Mouse (Mus musculus) intestine, embryonic 16.5 days (tissue): ENCODE measurements around the gene Cdk8. TPM values are rescaled to one million over a fixed set of nuclear protein-coding genes. Genes with fewer than 3 reads are reported as not detected.
A peak's percentile ranks its signal among the peaks of the same experiment; 100 is the strongest.

Experiments used
- ATAC-seq: fragments of 200-750 bp; cut with Nextera tagmentation; 2 replicates; pipeline ENCODE4 v1.8.0; 2017; ENCODE audit warnings: moderate TSS enrichment, moderate library complexity
- H3K27ac ChIP-seq: fragments of 300-500 bp; sonication (generic); 2 replicates; pipeline ENCODE4 v1.5.1; 2014; ENCODE audit warnings: mild to moderate bottlenecking, low read length
- H3K27me3 ChIP-seq: fragments of 300-500 bp; sonication (generic); replicated peaks from 2 replicates; pipeline ENCODE4 v1.6.1; 2014; ENCODE audit warnings: low read length, control low read depth, mixed read lengths; ENCODE audit not compliant: control insufficient read depth, insufficient read depth
- H3K36me3 ChIP-seq: fragments of 300-500 bp; sonication (generic); 2 replicates; pipeline ENCODE4 v1.6.1; 2014; ENCODE audit warnings: low read length, control low read depth; ENCODE audit not compliant: control insufficient read depth, insufficient read depth
- H3K4me1 ChIP-seq: fragments of 300-500 bp; sonication (generic); 2 replicates; pipeline ENCODE4 v1.6.1; 2014; ENCODE audit warnings: low read length, control low read depth, mixed read lengths; ENCODE audit not compliant: control insufficient read depth, insufficient read depth
- H3K4me2 ChIP-seq: fragments of 300-500 bp; sonication (generic); 2 replicates; pipeline ENCODE4 v1.6.1; 2014; ENCODE audit warnings: low read depth, low read length, control low read depth
- H3K4me3 ChIP-seq: fragments of 300-500 bp; sonication (generic); 2 replicates; pipeline ENCODE4 v1.5.1; 2014; ENCODE audit warnings: mild to moderate bottlenecking, low read length
- H3K9ac ChIP-seq: fragments of 300-500 bp; sonication (generic); 2 replicates; pipeline ENCODE4 v1.6.1; 2014; ENCODE audit warnings: low read depth, low read length
- H3K9me3 ChIP-seq: fragments of 300-500 bp; sonication (generic); 2 replicates; pipeline ENCODE4 v1.6.1; 2016; ENCODE audit warnings: low read length, control low read depth; ENCODE audit not compliant: control insufficient read depth
- WGBS: fragments of 180-500 bp; shearing (Covaris S2); extraction: QIAGEN DNeasy Blood & Tissue Kit; methylation state at CpG from one replicate; pipeline ENCODE4 v1.1.7; 2014; 5-methylcytosine and 5-hydroxymethylcytosine counted together
- polyA plus RNA-seq: library from polyadenylated mRNA; unstranded; fragments of >200 nt; fragmentation: Nextera tagmentation; extraction: Ambion mirVana; gene quantifications from 2 replicates; pipeline ENCODE4 v1.2.1, GENCODE M21; 2015

Gene Cdk8
- polyA plus RNA-seq, 1 experiment from 2014 or later = 12.2 TPM

- no peaks in the 10 kb centered on the region for H3K9me3 ChIP-seq
- ATAC-seq = no peak
- no peak overlapping the region for H3K4me3 ChIP-seq
- no peaks in the 10 kb centered on the region for H3K36me3 ChIP-seq
- H3K27me3 ChIP-seq = no peaks in the 10 kb centered on the region
- no peak overlapping the region for H3K4me2 ChIP-seq
- H3K9ac ChIP-seq = no peak overlapping the region
- H3K27ac ChIP-seq = no peak overlapping the region
- WGBS = 96% methylated on average over 7 of the region's 7 CpGs
- peaks cover 16% of the 10 kb centered on the region for H3K4me1 ChIP-seq
Observed at GRCm38 (mm10) chr5:146245646-146246370, 14.8 kb downstream of the Cdk8 start.

- Histone ChIP-seq H3K4me1 (peaks cover 20% of the 10 kb centered on the region), H3K4me2 (no peak overlapping the region), H3K27ac (no peak overlapping the region), H3K9ac (no peak overlapping the region), H3K36me3 (no peaks in the 10 kb centered on the region), H3K27me3 (no peaks in the 10 kb centered on the region), H3K4me3 (no peak overlapping the region), H3K9me3 (no peaks in the 10 kb centered on the region)
- WGBS = 93% methylated on average over 1 of the region's 1 CpGs
- ATAC-seq = no peak
Observed at GRCm38 (mm10) chr5:146246386-146246785, 15.4 kb downstream of the Cdk8 start.

GRCm38 (mm10) chr5:146247709-146248108 is 16.7 kb downstream of the Cdk8 start:
- Histone ChIP-seq H3K4me1 (peaks cover 20% of the 10 kb centered on the region), H3K4me2 (no peak overlapping the region), H3K27me3 (no peaks in the 10 kb centered on the region), H3K36me3 (no peaks in the 10 kb centered on the region), H3K27ac (no peak overlapping the region), H3K9ac (no peak overlapping the region), H3K4me3 (no peak overlapping the region), H3K9me3 (no peaks in the 10 kb centered on the region)
- 61% methylated on average over 5 of the region's 5 CpGs for WGBS
- ATAC-seq = no peak

- Histone ChIP-seq H3K36me3 (no peaks in the 10 kb centered on the region), H3K9ac (no peak overlapping the region), H3K9me3 (no peaks in the 10 kb centered on the region), H3K27me3 (no peaks in the 10 kb centered on the region), H3K4me3 (no peak overlapping the region), H3K27ac (no peak overlapping the region), H3K4me2 (no peak overlapping the region), H3K4me1 (peaks cover 14% of the 10 kb centered on the region)
- WGBS = 71% methylated on average over 10 of the region's 10 CpGs
- no peak for ATAC-seq
Observed at GRCm38 (mm10) chr5:146248746-146249145, 17.7 kb downstream of the Cdk8 start.

- peak; percentile 91 for ATAC-seq
- H3K4me3 ChIP-seq = no peak overlapping the region
- H3K4me2 ChIP-seq = peak overlapping the region; percentile 1; the same call in 1 of the 2 replicates
- peak overlapping the region; percentile 17; the same call in 1 of the 2 replicates for H3K27ac ChIP-seq
- no peaks in the 10 kb centered on the region for H3K27me3 ChIP-seq
- WGBS = 53% methylated on average over 12 of the region's 12 CpGs
- no peaks in the 10 kb centered on the region for H3K36me3 ChIP-seq
- peaks cover 21% of the 10 kb centered on the region for H3K4me1 ChIP-seq
- H3K9me3 ChIP-seq = no peaks in the 10 kb centered on the region
- no peak overlapping the region for H3K9ac ChIP-seq
Observed at GRCm38 (mm10) chr5:146250369-146251075, 19.5 kb downstream of the Cdk8 start.

- Histone ChIP-seq H3K9me3 (no peaks in the 10 kb centered on the region), H3K36me3 (0 out of 2 replicates have a peak, but pooled peaks cover under 1% of the 10 kb centered on the region), H3K4me1 (peaks cover 20% of the 10 kb centered on the region), H3K9ac (no peak overlapping the region), H3K4me2 (no peak overlapping the region), H3K27ac (peak overlapping the region; percentile 50), H3K4me3 (no peak overlapping the region), H3K27me3 (no peaks in the 10 kb centered on the region)
- 52% methylated on average over 5 of the region's 5 CpGs for WGBS
- peak; percentile 31 for ATAC-seq
Observed at GRCm38 (mm10) chr5:146251663-146252429, 20.8 kb downstream of the Cdk8 start.

- no peak overlapping the region for H3K4me3 ChIP-seq
- ATAC-seq = no peak
- WGBS = 69% methylated on average over 5 of the region's 5 CpGs
Observed at GRCm38 (mm10) chr5:146253644-146254043, 22.6 kb downstream of the Cdk8 start.

GRCm38 (mm10) chr5:146260003-146260402 is 29.0 kb downstream of the Cdk8 start:
- no peak overlapping the region for H3K9ac ChIP-seq
- H3K4me1 ChIP-seq = no peaks in the 10 kb centered on the region
- H3K4me2 ChIP-seq = no peak overlapping the region
- 57% methylated on average over 9 of the region's 9 CpGs for WGBS
- no peaks in the 10 kb centered on the region for H3K27me3 ChIP-seq
- 0 out of 2 replicates have a peak, but pooled peaks cover 4% of the 10 kb centered on the region for H3K36me3 ChIP-seq
- H3K27ac ChIP-seq = no peak overlapping the region
- no peak for ATAC-seq
- H3K4me3 ChIP-seq = no peak overlapping the region
- H3K9me3 ChIP-seq = no peaks in the 10 kb centered on the region

More at GRCm38 (mm10) chr5:146253644-146254043, 22.6 kb downstream of the Cdk8 start:
- H3K9me3 ChIP-seq = no peaks in the 10 kb centered on the region
- no peak overlapping the region for H3K4me2 ChIP-seq
- H3K36me3 ChIP-seq = 0 out of 2 replicates have a peak, but pooled peaks cover 4% of the 10 kb centered on the region
- H3K4me1 ChIP-seq = peaks cover 19% of the 10 kb centered on the region
- H3K9ac ChIP-seq = no peak overlapping the region
- no peaks in the 10 kb centered on the region for H3K27me3 ChIP-seq
- H3K27ac ChIP-seq = no peak overlapping the region

- Histone ChIP-seq H3K27me3 (no peaks in the 10 kb centered on the region), H3K4me1 (no peaks in the 10 kb centered on the region), H3K4me2 (no peak overlapping the region), H3K9ac (no peak overlapping the region), H3K4me3 (no peak overlapping the region), H3K36me3 (no peaks in the 10 kb centered on the region), H3K27ac (no peak overlapping the region), H3K9me3 (no peaks in the 10 kb centered on the region)
- 80% methylated on average over 4 of the region's 6 CpGs for WGBS
- no peak for ATAC-seq
Observed at GRCm38 (mm10) chr5:146265934-146266591, 35.0 kb downstream of the Cdk8 start.
